8 mouse cellular contexts compared by ENCODE assay signal in the genomic region with DNA sequence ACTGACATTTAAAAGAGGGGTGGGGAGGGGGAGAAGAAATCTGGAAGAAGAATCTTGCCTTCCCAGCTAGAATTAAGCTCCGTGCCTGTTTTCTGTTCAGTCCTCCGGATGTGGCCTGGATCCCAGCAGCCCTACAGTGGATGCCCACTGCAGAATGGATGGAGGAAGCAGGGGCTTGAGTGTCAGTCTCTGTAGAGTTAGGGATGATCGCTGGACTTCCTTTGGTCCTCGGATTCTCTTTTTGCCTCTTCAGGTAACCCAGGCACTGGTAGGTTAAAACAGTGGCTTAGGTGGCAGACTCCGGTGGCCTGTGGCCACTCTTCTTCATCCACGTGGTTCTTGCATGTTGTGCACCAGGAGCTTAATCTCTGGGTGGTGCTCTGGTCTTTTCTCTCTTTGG. TPM values are rescaled to one million over a fixed set of nuclear protein-coding genes. Genes with fewer than 3 reads are reported as not detected.
DNase-seq lines count a peak whose midpoint lies in the region; ATAC-seq and TF ChIP-seq lines count a peak whose summit lies in the region.

No protein-coding gene starts in this region.

- H3K4me3 ChIP-seq in lung, embryonic 14.5 days (ENCODE audit: low read depth, low read length): peak overlapping the region; percentile 84
- H3K4me3 ChIP-seq in embryonic facial prominence, embryonic 14.5 days (ENCODE audit: low read depth, low read length): peak overlapping the region; percentile 91
- H3K4me3 ChIP-seq in intestine, embryonic 14.5 days (ENCODE audit: low read depth, low read length): peak overlapping the region; percentile 77
- H3K4me3 ChIP-seq in neural tube, embryonic 13.5 days: peak overlapping the region; percentile 73

- ATAC-seq in lung, embryonic 14.5 days (ENCODE audit: insufficient read depth): no peak
- ATAC-seq in embryonic facial prominence, embryonic 14.5 days (ENCODE audit: low read depth): no peak
- ATAC-seq in intestine, embryonic 14.5 days (replicated peaks; ENCODE audit: low FRiP score, low TSS enrichment, low read depth): no peak
- ATAC-seq in neural tube, embryonic 13.5 days (ENCODE audit: low read depth): no peak

- no peak for TF ChIP-seq CTCF in lung, embryonic 14.5 days (IDR thresholded peaks at IDR 0.05; ENCODE audit: low read depth)

- H3K27ac ChIP-seq in lung, embryonic 14.5 days (ENCODE audit: low read depth): no peak overlapping the region
- H3K27ac ChIP-seq in embryonic facial prominence, embryonic 14.5 days (replicated peaks; ENCODE audit: low read depth, low read length): peak overlapping the region; percentile 93; the same call in 1 of the 2 replicates
- H3K27ac ChIP-seq in intestine, embryonic 14.5 days (ENCODE audit: low read depth): no peak overlapping the region
- no peak overlapping the region for H3K27ac ChIP-seq in neural tube, embryonic 13.5 days (replicated peaks)

- H3K4me1 ChIP-seq in lung, embryonic 14.5 days (ENCODE audit: insufficient read depth): no peaks in the 10 kb centered on the region
- H3K4me1 ChIP-seq in embryonic facial prominence, embryonic 14.5 days (ENCODE audit: control insufficient read depth, insufficient read depth, low read length): peaks cover 9% of the 10 kb centered on the region; the same call in 1 of the 2 replicates
- H3K4me1 ChIP-seq in intestine, embryonic 14.5 days (replicated peaks; ENCODE audit: control insufficient read depth, insufficient read depth, low read length): peaks cover 8% of the 10 kb centered on the region
- H3K4me1 ChIP-seq in neural tube, embryonic 13.5 days (replicated peaks): peaks cover 15% of the 10 kb centered on the region

- 31% methylated on average over 6 of the region's 6 CpGs for WGBS in lung, embryonic 14.5 days
- 32% methylated on average over 6 of the region's 6 CpGs for WGBS in embryonic facial prominence, embryonic 14.5 days
- WGBS in intestine, embryonic 14.5 days: 32% methylated on average over 6 of the region's 6 CpGs
- WGBS in neural tube, embryonic 13.5 days: 49% methylated on average over 6 of the region's 6 CpGs

- H3K9me3 ChIP-seq in lung, embryonic 14.5 days (ENCODE audit: low read depth, low read length): no peaks in the 10 kb centered on the region
- no peaks in the 10 kb centered on the region for H3K9me3 ChIP-seq in embryonic facial prominence, embryonic 14.5 days (ENCODE audit: control insufficient read depth, low read length)
- H3K9me3 ChIP-seq in intestine, embryonic 14.5 days (ENCODE audit: control insufficient read depth, low read length): no peaks in the 10 kb centered on the region
- no peaks in the 10 kb centered on the region for H3K9me3 ChIP-seq in neural tube, embryonic 13.5 days

- peak; percentile 25 for DNase-seq in lung, embryonic 14.5 days
- no peak for DNase-seq in lung, postnatal 10 days
- DNase-seq in embryonic facial prominence, embryonic 14.5 days (ENCODE audit: low spot score): no peak
- DNase-seq in intestine, embryonic 14.5 days (ENCODE audit: low spot score): peak; percentile 52
- DNase-seq in left cerebral cortex, adult 18-20 months (ENCODE audit: low spot score in 2 of 2): no peak
- DNase-seq in urinary bladder, postnatal 4 days (ENCODE audit: low spot score in 2 of 2): no peak
- DNase-seq in kidney, postnatal 14 days: no peak

- H3K27me3 ChIP-seq in lung, embryonic 14.5 days (ENCODE audit: insufficient read depth, low read length): no peaks in the 10 kb centered on the region
- no peaks in the 10 kb centered on the region for H3K27me3 ChIP-seq in embryonic facial prominence, embryonic 14.5 days (replicated peaks; ENCODE audit: control insufficient read depth, insufficient read depth, low read length)
- H3K27me3 ChIP-seq in intestine, embryonic 14.5 days (replicated peaks; ENCODE audit: control insufficient read depth, insufficient read depth, low read length): no peaks in the 10 kb centered on the region
- H3K27me3 ChIP-seq in neural tube, embryonic 13.5 days: no peaks in the 10 kb centered on the region

- H3K4me2 ChIP-seq in lung, embryonic 14.5 days: peak overlapping the region; percentile 70
- peak overlapping the region; percentile 87 for H3K4me2 ChIP-seq in embryonic facial prominence, embryonic 14.5 days (ENCODE audit: low read depth, low read length)
- peak overlapping the region; percentile 61 for H3K4me2 ChIP-seq in intestine, embryonic 14.5 days (ENCODE audit: low read length)
- H3K4me2 ChIP-seq in neural tube, embryonic 13.5 days: peak overlapping the region; percentile 79

- no peaks in the 10 kb centered on the region for H3K36me3 ChIP-seq in lung, embryonic 14.5 days (ENCODE audit: insufficient read depth)
- no peaks in the 10 kb centered on the region for H3K36me3 ChIP-seq in embryonic facial prominence, embryonic 14.5 days (ENCODE audit: control insufficient read depth, insufficient read depth, low read length)
- no peaks in the 10 kb centered on the region for H3K36me3 ChIP-seq in intestine, embryonic 14.5 days (ENCODE audit: control insufficient read depth, insufficient read depth, low read length)
- no peaks in the 10 kb centered on the region for H3K36me3 ChIP-seq in neural tube, embryonic 13.5 days

- peak overlapping the region; percentile 83 for H3K9ac ChIP-seq in lung, embryonic 14.5 days
- H3K9ac ChIP-seq in embryonic facial prominence, embryonic 14.5 days (ENCODE audit: low read depth, low read length): peak overlapping the region; percentile 96
- no peak overlapping the region; the same call in 1 of the 2 replicates for H3K9ac ChIP-seq in intestine, embryonic 14.5 days (ENCODE audit: low read length)
- peak overlapping the region; percentile 94 for H3K9ac ChIP-seq in neural tube, embryonic 13.5 days

RNA-seq across cellular contexts. Expression of gene Dtnb, which starts 1.2 kb away (rescaled TPM):
- polyA plus RNA-seq in lung, embryonic 14.5 days (2014; fragmentation: Nextera tagmentation; extraction: Ambion mirVana): 36.5 and 41.1 TPM in 2 replicates
- 27.4 and 36.4 TPM in 2 replicates for polyA plus RNA-seq in embryonic facial prominence, embryonic 14.5 days (2014; fragmentation: Nextera tagmentation; extraction: Ambion mirVana)
- 32.6 and 32.8 TPM in 2 replicates for polyA plus RNA-seq in intestine, embryonic 14.5 days (2014; fragmentation: Nextera tagmentation; extraction: Ambion mirVana)
- polyA plus RNA-seq in neural tube, embryonic 13.5 days (2015; fragmentation: Nextera tagmentation; extraction: Ambion mirVana): 41.3 and 44.8 TPM in 2 replicates
- 100 to 1,000 TPM; 124 to 136 TPM for total RNA-seq in left cerebral cortex, adult 18-20 months (2021)

Comparison
In these comparisons a context has a peak if more than half of its experiments do, and no peak if none do; other contexts are left out.
1. DNase-seq: peak in lung, embryonic 14.5 days (single experiment) and intestine, embryonic 14.5 days (single experiment); none in lung, postnatal 10 days (single experiment), embryonic facial prominence, embryonic 14.5 days (single experiment), left cerebral cortex, adult 18-20 months (0 of 2), urinary bladder, postnatal 4 days (0 of 2) and kidney, postnatal 14 days (single experiment).
2. Peak in every context shown above with its lines, with median percentiles within 50 percentile points of each other: H3K4me2 ChIP-seq and H3K4me3 ChIP-seq.